Mouse (Mus musculus) spleen, adult 2 months (tissue): ENCODE data around the gene Gtf3c4.

Experiments
- CTCF ChIP-seq: fragments of 200-500 bp; IDR thresholded peaks from 2 replicates; pipeline ENCODE4 v1.5.1; 2011; ENCODE audit warnings: mild to moderate bottlenecking, inconsistent platforms; ENCODE audit not compliant: insufficient read depth, insufficient read length, insufficient replicate concordance; ENCODE audit errors: extremely low read depth
- POLR2A ChIP-seq: fragments of 200-500 bp; IDR thresholded peaks from 2 replicates; pipeline ENCODE4 v1.6.1; 2011; ENCODE audit warnings: low read depth, low read length, inconsistent platforms

DNA sequence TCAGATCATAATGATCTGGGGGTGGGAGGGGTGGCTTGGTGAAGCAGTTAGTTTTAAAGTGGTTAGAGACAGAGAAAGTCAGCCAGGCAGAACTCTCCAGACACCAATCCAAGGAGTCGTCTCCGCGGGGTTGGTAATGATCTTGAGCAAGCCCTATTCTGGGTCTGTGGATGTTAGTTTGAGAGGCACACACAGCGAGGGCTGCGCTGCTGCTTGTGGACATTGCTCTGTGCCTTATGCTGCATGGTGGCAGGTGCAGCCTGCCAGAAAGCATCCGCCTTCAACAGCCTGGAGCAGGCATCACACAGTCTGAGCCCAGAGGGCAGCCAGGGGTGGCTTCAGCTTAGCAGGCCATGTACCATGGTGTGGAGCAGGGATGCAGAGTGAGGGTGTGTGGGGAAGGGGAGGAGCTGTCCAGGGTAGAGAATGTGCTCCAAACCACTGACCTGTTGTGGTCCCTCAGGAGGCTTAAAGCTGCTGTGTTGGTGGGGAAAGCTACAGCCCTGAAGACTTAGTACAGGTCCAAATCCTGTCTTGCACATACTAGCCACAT lies 53.0 kb downstream of the Gtf3c4 start:
- no peak for TF ChIP-seq CTCF
- TF ChIP-seq POLR2A = no peak
